Mouse (Mus musculus) brown adipose tissue, adult 24 weeks (tissue): ENCODE measurements around the gene F3. TPM values are rescaled to one million over a fixed set of nuclear protein-coding genes. Genes with fewer than 3 reads are reported as not detected.

Experiments used
- polyA plus RNA-seq: library from polyadenylated mRNA; stranded (reverse); fragments of >200 nt; gene quantifications from 2 replicates; pipeline ENCODE4 v1.2.4, GENCODE M21; 2012; ENCODE audit not compliant: missing spikeins, insufficient read depth, insufficient read length

Gene F3
- polyA plus RNA-seq, 1 experiment: 54.0 TPM

Other genes with a start within 250 kb of the F3 start
- 23.0 and 28.5 TPM in 2 replicates for gene Slc44a3, start 191.1 kb upstream of the F3 start, polyA plus RNA-seq
- gene 4930432M17Rik, start 52.8 kb upstream of the F3 start, polyA plus RNA-seq: not detected in 2 replicates
- gene Abcd3, start 91.8 kb downstream of the F3 start, polyA plus RNA-seq: 166 and 209 TPM in 2 replicates
- gene Arhgap29, start 229.0 kb downstream of the F3 start, polyA plus RNA-seq: 73.7 and 81.7 TPM in 2 replicates